Mouse (Mus musculus) C2C12 (cell line): Measurements from ENCODE around the gene Rwdd2b. TPM values are rescaled to one million over a fixed set of nuclear protein-coding genes. Genes with fewer than 3 reads are reported as not detected.

ENCODE experiments used
- H3K27me3 ChIP-seq: one replicate; pipeline ENCODE4 v1.6.1; 2011; ENCODE audit not compliant: control insufficient read depth, insufficient read depth, insufficient read length
- H3K36me3 ChIP-seq: one replicate; pipeline ENCODE4 v1.6.1; 2011; ENCODE audit not compliant: control insufficient read depth, insufficient read depth
- H3K4me3 ChIP-seq: one replicate; pipeline ENCODE4 v1.5.1; 2011; ENCODE audit warnings: mild to moderate bottlenecking, control low read depth; ENCODE audit not compliant: poor library complexity, insufficient read depth, severe bottlenecking
- H3K79me2 ChIP-seq: one replicate; pipeline ENCODE4 v1.6.1; 2011; ENCODE audit not compliant: control insufficient read depth, insufficient read depth
- H3K79me3 ChIP-seq: one replicate; pipeline ENCODE4 v1.6.1; 2011; ENCODE audit warnings: low read depth, control low read depth
- H3ac ChIP-seq: one replicate; pipeline ENCODE3; 2011; ENCODE audit warnings: low read depth; ENCODE audit not compliant: control insufficient read depth, insufficient read length
- CEBPB ChIP-seq: IDR thresholded peaks from one replicate; pipeline ENCODE4 v1.6.1; 2011; ENCODE audit warnings: low read depth, mild to moderate bottlenecking, control low read depth, moderate library complexity
- CTCF ChIP-seq: IDR thresholded peaks from one replicate; pipeline ENCODE4 v1.5.1; 2011; ENCODE audit not compliant: control insufficient read depth, insufficient read depth, insufficient read length
- FOSL1 ChIP-seq: IDR thresholded peaks from one replicate; pipeline ENCODE4 v1.8.0; 2011; ENCODE audit warnings: mild to moderate bottlenecking, low read length; ENCODE audit not compliant: poor library complexity, insufficient read depth, severe bottlenecking
- MAX ChIP-seq: IDR thresholded peaks from one replicate; pipeline ENCODE4 v1.6.1; 2011; ENCODE audit warnings: mild to moderate bottlenecking, control low read depth
- MYOD1 ChIP-seq: IDR thresholded peaks from one replicate; pipeline ENCODE4 v1.6.1; 2011; ENCODE audit warnings: low read depth; ENCODE audit not compliant: control insufficient read depth, insufficient read length
- MYOG ChIP-seq: IDR thresholded peaks from one replicate; pipeline ENCODE4 v1.6.1; 2011; ENCODE audit not compliant: control insufficient read depth, insufficient read length; ENCODE audit errors: extremely low read depth
- USF1 ChIP-seq: IDR thresholded peaks from one replicate; pipeline ENCODE4 v1.6.1; 2011; ENCODE audit warnings: low read depth, mild to moderate bottlenecking, control low read depth, moderate library complexity
- polyA plus RNA-seq: library from polyadenylated mRNA; unstranded; fragments of >200 nt; fragmentation: generic; extraction: Trizol; gene quantifications from one replicate; pipeline ENCODE4 v1.2.1, GENCODE M21; 2012; ENCODE audit warnings: missing spikeins

The Rwdd2b gene
- polyA plus RNA-seq, 1 experiment, result 5.2 TPM

GRCm38 (mm10) chr16:87455180-87455611 lies 14.8 kb upstream of the Rwdd2b start:
- peaks cover 12% of the 10 kb centered on the region for H3K36me3 ChIP-seq
- TF ChIP-seq CTCF, result no peak
- no peak for TF ChIP-seq FOSL1
- no peak for TF ChIP-seq MAX
- no peak for TF ChIP-seq USF1
- TF ChIP-seq CEBPB, result no peak
- no peak for TF ChIP-seq MYOD1
- no peak for TF ChIP-seq MYOG
- peaks cover 52% of the 10 kb centered on the region for H3K79me2 ChIP-seq
- peak overlapping the region; percentile 97 for H3ac ChIP-seq
- peaks cover 43% of the 10 kb centered on the region for H3K79me3 ChIP-seq
- no peaks in the 10 kb centered on the region for H3K27me3 ChIP-seq
- H3K4me3 ChIP-seq, result peak overlapping the region; percentile 83

GRCm38 (mm10) chr16:87454419-87455179 lies 14.2 kb upstream of the Rwdd2b start, which contains the start of gene Usp16:
Usp16 (plus strand) TSS chr16:87454703.
- Histone ChIP-seq H3K4me3 (peak within 1 kb of the TSS; percentile 83), H3K36me3 (peaks cover 11% of the 10 kb centered on the region), H3ac (peak within 1 kb of the TSS; percentile 97), H3K79me2 (peaks cover 47% of the 10 kb centered on the region), H3K79me3 (peaks cover 39% of the 10 kb centered on the region), H3K27me3 (no peaks in the 10 kb centered on the region)
- no peak for TF ChIP-seq MYOG
- TF ChIP-seq CTCF, result no peak
- no peak for TF ChIP-seq FOSL1
- TF ChIP-seq USF1, result peak; percentile 77
- TF ChIP-seq CEBPB, result no peak
- TF ChIP-seq MAX, result peak; percentile 99
- TF ChIP-seq MYOD1, result no peak

GRCm38 (mm10) chr16:87453226-87453625 lies 12.9 kb upstream of the Rwdd2b start:
- no peak overlapping the region for H3ac ChIP-seq
- no peaks in the 10 kb centered on the region for H3K27me3 ChIP-seq
- H3K36me3 ChIP-seq, result peaks cover under 1% of the 10 kb centered on the region
- H3K4me3 ChIP-seq, result no peak overlapping the region
- H3K79me2 ChIP-seq, result peaks cover 34% of the 10 kb centered on the region
- peaks cover 30% of the 10 kb centered on the region for H3K79me3 ChIP-seq
- TF ChIP-seq USF1, result no peak
- TF ChIP-seq MYOD1, result no peak
- no peak for TF ChIP-seq MAX
- TF ChIP-seq CTCF, result no peak
- no peak for TF ChIP-seq FOSL1
- TF ChIP-seq CEBPB, result no peak
- no peak for TF ChIP-seq MYOG

GRCm38 (mm10) chr16:87445528-87445927 lies 5.2 kb upstream of the Rwdd2b start:
- H3K36me3 ChIP-seq, result no peaks in the 10 kb centered on the region
- H3K4me3 ChIP-seq, result no peak overlapping the region
- no peaks in the 10 kb centered on the region for H3K79me3 ChIP-seq
- H3ac ChIP-seq, result no peak overlapping the region
- no peaks in the 10 kb centered on the region for H3K79me2 ChIP-seq
- no peak for TF ChIP-seq CEBPB
- TF ChIP-seq FOSL1, result no peak
- TF ChIP-seq MYOD1, result no peak
- TF ChIP-seq MYOG, result no peak
- TF ChIP-seq MAX, result no peak
- TF ChIP-seq CTCF, result no peak
- TF ChIP-seq USF1, result no peak
- H3K27me3 ChIP-seq, result peaks cover 11% of the 10 kb centered on the region

- TF ChIP-seq CTCF (no peak), FOSL1 (no peak), MYOG (no peak), MAX (no peak), MYOD1 (no peak), CEBPB (no peak), USF1 (no peak)
- peaks cover 11% of the 10 kb centered on the region for H3K27me3 ChIP-seq
- no peaks in the 10 kb centered on the region for H3K36me3 ChIP-seq
- no peak overlapping the region for H3K4me3 ChIP-seq
- no peaks in the 10 kb centered on the region for H3K79me3 ChIP-seq
- H3ac ChIP-seq, result no peak overlapping the region
- H3K79me2 ChIP-seq, result no peaks in the 10 kb centered on the region
Observed at GRCm38 (mm10) chr16:87445110-87445509, 4.7 kb upstream of the Rwdd2b start.

- TF ChIP-seq USF1 (no peak), CTCF (no peak), FOSL1 (no peak), MYOG (no peak)
- Histone ChIP-seq H3ac (no peak overlapping the region), H3K79me2 (no peaks in the 10 kb centered on the region), H3K27me3 (peaks cover 11% of the 10 kb centered on the region), H3K79me3 (no peaks in the 10 kb centered on the region), H3K4me3 (no peak overlapping the region), H3K36me3 (no peaks in the 10 kb centered on the region)
Observed at GRCm38 (mm10) chr16:87444071-87444470, 3.7 kb upstream of the Rwdd2b start.
